Mouse (Mus musculus) lung, postnatal 25 days (tissue): ENCODE measurements around the gene Bbs2.
"Not testable (repeated sequence)": the region's sequence is repeated elsewhere in the genome, so short reads cannot be mapped to it uniquely, and the experiment has no call there.

ENCODE experiments used
- DNase-seq: peaks from one replicate; pipeline ENCODE4 v3.0.0; 2022; ENCODE audit warnings: low spot score

The Bbs2 gene

DNA sequence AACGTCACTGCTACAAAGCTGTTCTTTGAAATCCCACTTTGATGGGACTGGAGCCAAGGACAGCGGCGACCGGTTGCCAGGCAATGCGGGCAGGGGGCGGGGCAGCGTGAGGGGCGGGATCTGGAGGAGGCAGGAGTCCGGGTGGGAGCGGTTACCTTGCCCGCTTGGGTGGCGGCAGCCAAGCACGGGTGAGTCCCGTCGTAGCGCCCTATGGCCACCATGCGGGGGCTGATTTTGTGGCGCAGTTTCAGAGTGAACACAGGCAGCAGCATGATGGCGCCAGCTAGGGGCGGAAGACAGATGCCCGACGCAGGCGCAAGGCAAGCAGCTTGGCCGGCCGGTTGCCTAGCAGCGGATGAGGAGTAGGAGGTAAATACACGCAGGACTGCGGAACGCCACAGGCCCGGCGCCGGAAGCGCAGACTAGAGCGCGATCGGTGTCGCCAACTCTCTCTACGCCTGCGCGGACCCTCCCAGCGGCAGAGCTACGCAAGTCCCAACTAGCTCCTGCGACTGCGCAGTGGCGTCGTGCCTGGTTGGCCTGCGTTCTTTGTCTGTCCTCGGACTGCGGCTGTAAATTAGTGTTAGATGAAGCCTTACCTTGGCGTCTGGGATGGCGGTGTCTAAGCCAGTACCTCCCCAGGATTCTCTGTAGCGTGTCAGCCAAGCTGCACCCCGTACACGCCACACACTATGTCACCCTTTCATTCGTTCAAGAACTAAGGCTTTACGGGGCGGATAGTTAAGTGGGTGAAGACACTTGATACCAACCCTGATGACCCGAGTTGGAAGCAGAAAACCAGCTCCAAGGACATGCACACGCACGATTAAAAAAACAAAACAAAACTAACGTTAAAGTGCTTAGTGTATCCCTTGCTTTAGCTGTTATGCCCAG, at the start of gene Bbs2:
Gene Bbs2 (minus strand): TSS at position 848 of the 894 bp plus-strand sequence.
- DNase-seq = peak; percentile 100

GRCm38 (mm10) chr8:94148236-94148635, 49.5 kb upstream of the Bbs2 start:
- no peak for DNase-seq

DNA sequence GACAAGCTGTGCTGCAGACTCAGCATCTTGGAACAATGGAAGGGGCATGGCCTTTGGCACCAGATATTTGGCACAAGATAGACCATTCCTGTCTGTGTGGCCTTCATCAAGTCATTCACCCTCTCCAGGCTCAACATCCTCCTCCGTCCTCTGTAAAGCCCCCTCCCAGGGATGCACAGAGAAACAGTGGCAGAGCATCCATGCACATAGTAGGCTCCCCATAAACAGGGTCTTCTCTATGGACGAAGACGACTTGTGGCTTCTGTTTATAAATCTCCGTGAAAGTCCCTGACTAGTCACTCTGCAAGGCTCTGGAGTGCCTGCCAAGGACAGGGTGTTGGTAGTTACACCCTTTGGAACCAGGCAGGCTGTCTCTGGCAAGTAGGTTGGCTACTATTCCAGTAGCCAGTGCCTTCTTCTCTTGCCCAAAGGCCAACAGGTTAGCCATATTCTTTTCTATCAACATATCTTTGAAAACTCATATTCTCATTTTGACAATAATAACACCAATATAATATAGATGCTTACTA, 41.6 kb upstream of the Bbs2 start:
- DNase-seq = no peak

DNA sequence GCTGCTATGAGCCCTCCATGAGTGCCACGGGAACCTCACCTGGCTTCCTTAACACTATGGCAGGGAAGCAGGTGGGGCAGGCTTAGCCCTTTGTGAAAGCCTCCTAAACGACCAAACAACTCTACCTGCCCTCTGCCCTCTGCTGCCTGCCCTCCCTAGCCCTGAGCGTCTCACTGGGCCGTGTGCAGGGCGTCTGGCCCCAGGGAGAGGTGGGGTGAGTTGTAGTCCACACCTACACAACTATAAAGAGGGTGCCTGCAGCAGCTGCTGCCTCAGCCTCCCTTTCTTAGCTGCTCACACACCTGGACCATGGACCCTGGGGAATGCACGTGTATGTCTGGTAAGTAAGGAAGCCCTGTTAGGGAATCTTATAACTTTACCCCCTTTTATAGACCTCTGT, 38.2 kb upstream of the Bbs2 start, which contains the start of gene Mt4:
Gene Mt4 (plus strand): TSS at position 265 of the 400 bp plus-strand sequence.
- DNase-seq = no peak

- no peak for DNase-seq
These were observed 37.5 kb upstream of the Bbs2 start for GRCm38 (mm10) chr8:94136192-94136591.

- DNase-seq = no peak
These were observed 36.8 kb upstream of the Bbs2 start for GRCm38 (mm10) chr8:94135556-94135955.

DNA sequence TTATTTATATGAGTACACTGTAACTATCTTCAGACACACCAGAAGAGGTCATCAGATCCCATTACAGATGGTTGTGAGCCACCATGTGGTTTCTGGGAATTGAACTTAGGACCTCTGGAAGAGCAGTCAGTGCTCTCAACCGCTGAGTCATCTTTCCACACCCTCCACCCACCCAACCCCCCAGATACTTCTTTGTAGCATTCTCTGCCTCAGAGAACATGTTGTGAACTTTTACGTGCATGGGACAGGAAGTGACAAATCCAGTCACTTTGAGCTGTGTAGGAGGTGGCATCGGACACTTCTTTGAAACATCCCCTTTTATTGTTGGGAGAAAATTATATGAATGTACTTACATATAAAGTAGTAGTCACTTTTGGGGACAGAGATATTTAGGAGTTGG, 35.9 kb upstream of the Bbs2 start:
- DNase-seq = not testable (repeated sequence)

DNA sequence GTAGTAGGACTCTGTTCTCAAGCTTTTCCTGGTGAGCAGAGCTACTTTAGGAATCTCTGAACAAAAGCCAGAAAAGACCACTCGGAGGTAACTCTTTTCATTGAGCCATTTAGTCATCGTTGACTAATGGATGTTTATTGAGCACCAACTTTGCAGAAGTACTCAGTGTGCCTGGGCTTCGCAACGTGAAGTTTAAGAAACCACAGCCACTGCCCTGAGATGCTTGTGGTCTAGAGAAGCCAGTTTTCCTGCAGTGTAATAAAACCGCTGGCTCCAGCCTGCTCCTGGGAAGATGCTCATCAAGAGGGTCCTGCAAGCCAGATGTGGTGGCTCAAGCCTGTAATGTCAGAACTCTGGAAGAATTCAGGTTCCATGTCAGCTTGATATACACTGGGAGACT, 33.4 kb upstream of the Bbs2 start:
- no peak for DNase-seq

DNA sequence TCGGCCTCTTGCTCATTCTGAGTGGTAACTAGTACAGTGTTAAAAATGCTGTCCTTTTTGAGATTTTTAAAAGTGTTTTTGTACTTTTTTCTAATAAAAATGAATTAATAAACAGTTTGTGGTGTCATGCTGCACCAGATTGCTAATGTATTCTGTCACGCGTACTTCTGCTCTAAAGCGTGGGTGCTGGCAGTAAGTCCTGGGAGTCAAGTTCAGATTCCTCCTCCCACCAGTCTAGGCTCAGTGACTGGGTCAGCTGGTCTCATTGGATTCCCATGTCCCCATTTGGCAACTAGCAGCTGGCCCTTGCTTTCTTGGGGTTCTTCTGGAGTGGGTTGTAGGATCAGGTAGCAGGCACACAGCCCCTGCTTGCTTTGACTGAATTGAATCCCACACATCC, 31.4 kb upstream of the Bbs2 start:
- no peak for DNase-seq

DNA sequence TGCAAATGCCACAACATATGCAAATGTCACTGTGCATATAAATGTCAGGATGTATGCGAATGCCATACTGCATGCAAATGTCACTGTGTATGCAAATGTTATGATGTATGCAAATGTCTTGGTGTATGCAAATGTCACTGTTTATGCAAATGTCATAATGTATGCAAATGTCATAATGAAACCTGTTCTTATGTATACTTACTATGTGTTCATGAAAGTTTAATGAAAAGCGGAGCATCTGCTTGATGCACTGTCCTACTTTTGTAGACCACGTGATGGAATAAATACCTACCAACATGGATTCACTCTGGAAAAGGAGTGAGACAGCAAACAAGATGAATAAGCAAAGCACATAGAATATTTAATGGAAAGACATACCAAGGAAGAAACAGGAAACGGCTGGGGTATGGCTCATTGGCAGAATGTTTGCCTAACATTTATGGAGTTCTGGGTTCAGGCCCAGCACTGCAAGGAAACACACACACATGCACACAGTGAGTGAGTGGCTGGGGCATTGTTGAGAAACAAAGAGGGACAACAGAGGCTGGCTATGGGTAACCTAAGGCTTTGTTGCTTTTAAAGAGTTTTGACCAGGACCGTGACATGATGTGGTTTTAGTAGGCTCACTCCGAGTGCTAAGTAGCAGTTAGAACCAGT, 30.5 kb upstream of the Bbs2 start:
- no peak for DNase-seq

DNA sequence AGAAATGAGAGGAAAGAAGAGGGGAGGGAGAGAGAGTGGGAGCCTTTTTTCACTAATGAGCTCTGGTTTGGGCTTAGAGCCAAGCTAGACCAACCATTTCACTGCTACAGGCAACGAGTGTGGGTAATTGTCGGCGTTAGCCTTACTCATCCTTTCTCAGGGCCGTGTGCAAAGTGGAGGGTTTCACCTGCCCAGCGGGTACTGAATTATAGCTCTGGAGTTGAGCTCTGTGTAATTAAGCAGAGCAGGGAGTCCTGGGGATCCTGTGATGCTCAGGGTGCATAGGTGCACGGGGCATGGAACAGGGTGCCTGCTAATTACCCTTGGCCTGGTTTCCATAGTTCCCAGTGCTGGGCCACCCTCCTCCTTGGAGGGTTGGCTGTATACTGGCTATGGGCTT, 29.0 kb upstream of the Bbs2 start:
- no peak for DNase-seq

DNA sequence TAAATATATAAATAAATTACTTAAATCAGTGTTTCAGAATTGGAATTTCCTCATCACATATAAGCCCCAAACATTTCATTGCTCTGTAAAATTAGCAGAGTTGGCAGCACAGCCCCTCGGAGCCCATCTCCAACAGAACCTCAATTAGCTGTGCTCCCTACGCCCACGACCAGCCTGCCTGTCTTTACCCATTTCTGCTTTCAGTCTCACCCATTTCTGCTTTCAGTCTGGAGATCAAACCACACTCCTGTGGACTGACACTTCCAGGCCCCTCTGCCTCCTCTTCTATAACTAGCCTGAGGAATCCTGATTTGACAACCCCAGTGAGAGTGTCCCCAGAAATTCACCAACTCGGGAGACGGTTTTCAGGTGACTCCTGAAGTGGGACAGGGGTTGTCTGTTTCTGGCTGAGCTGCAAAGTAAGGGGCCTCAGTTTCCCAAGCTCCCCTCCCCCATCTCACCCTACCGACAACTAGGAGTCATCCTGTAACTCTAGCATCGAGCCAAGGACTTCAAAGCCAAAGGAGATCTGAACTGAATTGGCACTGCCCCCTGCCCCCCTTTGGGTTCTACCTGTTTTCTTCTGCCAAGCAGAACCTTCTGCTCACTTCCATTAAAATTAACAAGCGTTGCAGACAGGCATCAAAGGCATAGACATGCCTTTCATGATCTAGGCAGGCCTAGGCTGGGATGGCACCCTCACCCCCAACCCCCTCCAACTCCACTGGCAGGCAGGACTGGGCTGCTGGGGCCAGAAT, 24.2 kb upstream of the Bbs2 start:
- DNase-seq = no peak

- DNase-seq = no peak
These were observed 22.9 kb upstream of the Bbs2 start for GRCm38 (mm10) chr8:94121625-94122024.

GRCm38 (mm10) chr8:94118776-94119430, 20.2 kb upstream of the Bbs2 start:
- no peak for DNase-seq

DNA sequence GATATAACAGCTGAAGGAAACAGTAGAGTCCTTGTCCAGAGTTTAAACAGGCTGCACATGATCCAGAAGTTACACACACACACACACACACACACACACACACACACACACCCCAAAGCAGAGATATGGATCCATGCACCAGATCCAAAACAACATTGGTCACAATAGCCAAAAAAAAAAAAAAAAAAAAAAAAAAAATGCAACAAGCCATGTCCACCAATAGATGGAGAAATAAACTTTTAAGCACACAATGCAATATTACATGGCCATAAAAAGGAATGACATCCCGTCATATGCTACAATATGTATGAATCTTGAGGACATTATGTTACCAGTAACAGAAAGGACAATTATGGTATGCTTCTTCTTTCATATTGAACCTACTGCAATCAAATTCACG, 15.2 kb upstream of the Bbs2 start:
- DNase-seq = no peak

- DNase-seq = no peak
These were observed 14.7 kb upstream of the Bbs2 start for GRCm38 (mm10) chr8:94113435-94113834.

DNA sequence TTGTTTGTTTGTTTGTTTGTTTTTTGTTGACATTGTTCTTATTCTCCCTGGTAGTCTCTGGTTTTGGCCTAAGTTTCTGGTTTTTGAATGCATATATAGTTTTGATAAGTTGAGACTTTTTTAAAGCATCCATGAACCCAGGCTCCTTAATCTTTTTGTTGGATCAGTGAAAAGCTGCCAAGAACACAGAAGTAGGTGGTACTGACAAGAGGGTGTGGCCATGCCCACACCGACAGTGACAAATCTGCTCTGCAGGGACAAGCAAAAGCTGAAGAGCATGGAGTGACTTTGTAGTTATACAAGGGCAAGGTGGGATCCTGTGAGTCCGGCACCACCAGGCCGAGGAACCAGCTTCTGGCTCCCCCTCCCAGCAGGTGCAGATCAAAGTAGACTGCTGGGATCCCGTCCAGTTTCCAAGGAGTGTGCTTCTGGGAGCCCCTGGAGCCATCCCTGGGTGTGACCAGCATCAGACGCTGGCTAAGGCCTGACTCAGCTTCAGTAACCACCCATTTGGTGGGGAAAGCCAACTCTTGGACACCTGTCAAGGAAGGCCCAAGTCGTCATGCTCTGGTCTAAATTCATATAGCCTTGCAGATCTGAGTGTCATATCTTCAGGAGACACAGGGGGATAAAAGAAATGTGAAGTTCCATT, 11.9 kb upstream of the Bbs2 start:
- no peak for DNase-seq

DNA sequence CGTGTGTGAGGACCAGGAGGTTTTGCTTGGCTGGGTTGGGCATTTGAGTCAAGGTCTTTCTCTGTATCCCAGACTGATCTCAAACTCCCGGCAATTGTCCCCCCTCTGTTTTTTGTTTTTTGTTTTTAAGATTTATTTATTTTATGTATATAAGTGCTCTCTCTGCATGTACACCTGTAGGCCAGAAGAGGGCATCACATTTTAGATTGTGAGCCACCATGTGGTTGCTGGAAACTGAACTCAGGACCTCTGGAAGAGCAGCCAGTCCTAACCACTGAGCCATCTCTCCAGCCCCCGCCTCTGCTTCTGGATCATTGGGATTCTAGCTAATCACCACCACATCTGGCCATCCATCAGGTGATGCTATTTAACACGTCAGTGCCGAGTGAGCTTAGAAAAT, 11.1 kb upstream of the Bbs2 start:
- no peak for DNase-seq

DNA sequence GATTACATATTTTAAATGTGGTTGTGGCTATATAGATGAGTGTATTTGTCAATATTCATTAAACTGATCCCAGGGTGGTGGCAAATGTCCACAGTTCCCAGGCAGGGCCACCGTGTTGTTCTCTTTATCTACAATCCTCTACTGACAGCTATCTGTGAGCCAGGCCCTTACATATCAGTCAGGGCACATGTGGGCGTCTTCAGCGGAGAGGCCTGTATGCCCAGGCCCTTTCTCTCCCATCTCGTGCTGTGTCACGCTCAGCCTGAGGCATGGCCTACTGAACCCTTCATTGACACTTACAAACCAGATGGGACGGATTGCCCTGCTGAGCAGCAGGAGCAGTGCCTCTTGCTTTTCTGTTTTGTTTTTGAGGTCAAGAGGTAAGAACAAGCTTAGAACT, 10.7 kb upstream of the Bbs2 start:
- no peak for DNase-seq

GRCm38 (mm10) chr8:94107871-94108270, 9.1 kb upstream of the Bbs2 start:
- DNase-seq = peak; percentile 21

- peak; percentile 5 for DNase-seq
These were observed 5.4 kb upstream of the Bbs2 start for GRCm38 (mm10) chr8:94104146-94104545.
